Mouse (Mus musculus) intestine, embryonic 16.5 days (tissue): ENCODE data around the gene Vdr. TPM values are rescaled to one million over a fixed set of nuclear protein-coding genes. Genes with fewer than 3 reads are reported as not detected.

ENCODE experiments used
- ATAC-seq: fragments of 200-750 bp; cut with Nextera tagmentation; 2 replicates; pipeline ENCODE4 v1.8.0; 2017; ENCODE audit warnings: moderate TSS enrichment, moderate library complexity
- H3K27ac ChIP-seq: fragments of 300-500 bp; sonication (generic); 2 replicates; pipeline ENCODE4 v1.5.1; 2014; ENCODE audit warnings: mild to moderate bottlenecking, low read length
- H3K27me3 ChIP-seq: fragments of 300-500 bp; sonication (generic); replicated peaks from 2 replicates; pipeline ENCODE4 v1.6.1; 2014; ENCODE audit warnings: low read length, control low read depth, mixed read lengths; ENCODE audit not compliant: control insufficient read depth, insufficient read depth
- H3K36me3 ChIP-seq: fragments of 300-500 bp; sonication (generic); 2 replicates; pipeline ENCODE4 v1.6.1; 2014; ENCODE audit warnings: low read length, control low read depth; ENCODE audit not compliant: control insufficient read depth, insufficient read depth
- H3K4me1 ChIP-seq: fragments of 300-500 bp; sonication (generic); 2 replicates; pipeline ENCODE4 v1.6.1; 2014; ENCODE audit warnings: low read length, control low read depth, mixed read lengths; ENCODE audit not compliant: control insufficient read depth, insufficient read depth
- H3K4me2 ChIP-seq: fragments of 300-500 bp; sonication (generic); 2 replicates; pipeline ENCODE4 v1.6.1; 2014; ENCODE audit warnings: low read depth, low read length, control low read depth
- H3K4me3 ChIP-seq: fragments of 300-500 bp; sonication (generic); 2 replicates; pipeline ENCODE4 v1.5.1; 2014; ENCODE audit warnings: mild to moderate bottlenecking, low read length
- H3K9ac ChIP-seq: fragments of 300-500 bp; sonication (generic); 2 replicates; pipeline ENCODE4 v1.6.1; 2014; ENCODE audit warnings: low read depth, low read length
- H3K9me3 ChIP-seq: fragments of 300-500 bp; sonication (generic); 2 replicates; pipeline ENCODE4 v1.6.1; 2016; ENCODE audit warnings: low read length, control low read depth; ENCODE audit not compliant: control insufficient read depth
- WGBS: fragments of 180-500 bp; shearing (Covaris S2); extraction: QIAGEN DNeasy Blood & Tissue Kit; methylation state at CpG from one replicate; pipeline ENCODE4 v1.1.7; 2014; 5-methylcytosine and 5-hydroxymethylcytosine counted together
- polyA plus RNA-seq: library from polyadenylated mRNA; unstranded; fragments of >200 nt; fragmentation: Nextera tagmentation; extraction: Ambion mirVana; gene quantifications from 2 replicates; pipeline ENCODE4 v1.2.1, GENCODE M21; 2015

Vdr gene
- 2.4 TPM in 2 replicates for polyA plus RNA-seq

DNA sequence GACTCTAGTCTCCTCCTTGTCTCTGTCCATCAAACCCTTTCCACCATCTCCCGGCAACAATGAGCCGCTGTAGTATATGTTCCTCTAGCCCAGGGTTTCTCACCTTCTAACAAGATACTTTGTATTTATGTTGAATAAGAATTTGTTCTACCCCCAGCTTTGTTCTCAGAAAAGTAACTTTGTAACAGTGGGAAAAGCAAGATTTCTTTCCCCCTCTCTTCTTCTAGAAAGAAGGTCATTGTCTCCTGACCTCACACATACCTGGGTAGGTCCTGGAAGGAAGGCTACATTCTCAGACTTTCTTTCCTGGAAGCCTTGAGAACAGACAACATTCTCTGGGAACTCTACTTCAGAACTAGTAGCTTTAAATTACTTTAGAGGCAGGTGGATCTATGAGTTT is at the start of gene Vdr:
Vdr (minus strand) TSS at position 101 of the 400 bp plus-strand sequence.
- H3K4me3 ChIP-seq = no peak within 1 kb of the TSS
- H3K4me1 ChIP-seq = peaks cover 24% of the 10 kb centered on the region
- no peak within 1 kb of the TSS for H3K9ac ChIP-seq
- no peak within 1 kb of the TSS for H3K4me2 ChIP-seq
- H3K9me3 ChIP-seq = no peaks in the 10 kb centered on the region
- ATAC-seq = no peak
- no peak within 1 kb of the TSS for H3K27ac ChIP-seq
- no peaks in the 10 kb centered on the region for H3K36me3 ChIP-seq
- H3K27me3 ChIP-seq = 0 out of 2 replicates have a peak, but pooled peaks cover 3% of the 10 kb centered on the region
- 96% methylated on average over 2 of the region's 2 CpGs for WGBS

DNA sequence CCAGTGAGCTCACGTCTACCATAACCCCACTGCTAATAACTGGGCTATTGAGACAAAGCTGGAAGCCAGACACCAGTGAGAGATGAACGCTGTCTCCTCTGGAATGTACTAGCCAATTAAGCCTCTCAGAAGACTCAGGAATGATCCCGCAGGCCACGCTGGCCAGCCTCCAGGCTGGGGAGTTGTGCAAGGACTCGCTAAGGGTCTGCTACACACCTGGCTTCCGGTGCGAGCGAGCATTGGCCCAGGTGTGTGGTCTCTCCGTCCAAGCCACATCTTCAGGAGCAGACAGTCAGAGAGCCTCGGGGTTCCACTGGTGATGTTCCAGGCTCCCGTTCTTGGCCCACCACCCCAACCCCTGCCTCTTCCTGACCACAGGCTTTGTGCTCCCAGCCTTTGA is 46.0 kb upstream of the Vdr start:
- Histone ChIP-seq H3K4me2 (no peak overlapping the region), H3K4me3 (no peak overlapping the region), H3K27me3 (no peaks in the 10 kb centered on the region), H3K27ac (no peak overlapping the region), H3K36me3 (no peaks in the 10 kb centered on the region), H3K4me1 (0 out of 2 replicates have a peak, but pooled peaks cover 4% of the 10 kb centered on the region), H3K9me3 (no peaks in the 10 kb centered on the region), H3K9ac (no peak overlapping the region)
- ATAC-seq = no peak; the same call in 1 of the 2 replicates
- WGBS = 60% methylated on average over 11 of the region's 11 CpGs

DNA sequence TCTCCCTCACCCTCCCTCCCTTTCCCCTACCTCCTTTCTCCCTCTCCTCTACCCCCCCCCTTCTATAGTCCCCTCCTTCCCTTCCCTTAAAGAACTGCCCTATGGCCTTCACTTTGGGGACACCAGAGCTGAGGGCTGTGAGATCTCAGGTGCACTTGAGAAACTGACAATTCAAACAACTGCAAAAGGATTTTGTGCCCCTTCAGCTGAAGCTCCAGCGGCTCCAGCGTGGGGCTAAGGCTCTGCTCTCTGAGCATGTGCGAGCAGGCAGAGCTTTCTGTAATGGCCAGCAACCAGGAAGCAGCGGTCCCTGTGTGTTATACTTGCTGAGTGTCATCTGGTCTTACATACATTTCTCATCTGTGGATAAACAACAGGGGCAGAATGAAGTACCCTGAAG is 45.3 kb upstream of the Vdr start:
- Histone ChIP-seq H3K9ac (no peak overlapping the region), H3K4me3 (no peak overlapping the region), H3K36me3 (no peaks in the 10 kb centered on the region), H3K9me3 (no peaks in the 10 kb centered on the region), H3K4me1 (0 out of 2 replicates have a peak, but pooled peaks cover 4% of the 10 kb centered on the region), H3K4me2 (no peak overlapping the region), H3K27me3 (no peaks in the 10 kb centered on the region), H3K27ac (no peak overlapping the region)
- no peak; the same call in 1 of the 2 replicates for ATAC-seq
- 13% methylated on average over 4 of the region's 4 CpGs for WGBS

DNA sequence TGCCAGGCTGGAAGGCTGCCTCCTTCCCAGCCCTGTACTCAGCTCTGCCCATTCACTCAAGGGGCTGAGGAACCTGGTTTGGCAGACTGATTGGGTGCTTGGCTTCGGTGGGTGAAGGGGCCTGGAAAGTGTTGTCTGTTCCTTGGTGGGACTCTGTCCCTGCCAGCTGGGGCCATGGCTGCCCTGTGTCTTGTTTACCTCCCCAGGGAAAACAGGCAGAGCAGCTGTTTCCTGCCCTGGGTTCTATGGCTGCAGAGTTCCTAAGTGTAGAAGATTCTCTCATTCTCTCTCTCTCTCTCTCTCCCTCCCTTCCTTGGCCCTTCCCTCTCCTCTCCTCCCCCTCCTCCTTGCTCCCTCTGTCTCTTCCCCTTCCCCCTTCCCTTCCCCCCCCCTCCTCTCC is 44.9 kb upstream of the Vdr start:
- Histone ChIP-seq H3K9ac (0 out of 2 replicates have a peak overlapping the region, but pooled peaks have one; percentile 24), H3K9me3 (no peaks in the 10 kb centered on the region), H3K4me2 (no peak overlapping the region), H3K4me3 (no peak overlapping the region), H3K27ac (no peak overlapping the region), H3K36me3 (no peaks in the 10 kb centered on the region), H3K4me1 (0 out of 2 replicates have a peak, but pooled peaks cover 4% of the 10 kb centered on the region), H3K27me3 (no peaks in the 10 kb centered on the region)
- WGBS = 53% methylated on average over 1 of the region's 1 CpGs
- ATAC-seq = peak; percentile 19; the same call in 1 of the 2 replicates

DNA sequence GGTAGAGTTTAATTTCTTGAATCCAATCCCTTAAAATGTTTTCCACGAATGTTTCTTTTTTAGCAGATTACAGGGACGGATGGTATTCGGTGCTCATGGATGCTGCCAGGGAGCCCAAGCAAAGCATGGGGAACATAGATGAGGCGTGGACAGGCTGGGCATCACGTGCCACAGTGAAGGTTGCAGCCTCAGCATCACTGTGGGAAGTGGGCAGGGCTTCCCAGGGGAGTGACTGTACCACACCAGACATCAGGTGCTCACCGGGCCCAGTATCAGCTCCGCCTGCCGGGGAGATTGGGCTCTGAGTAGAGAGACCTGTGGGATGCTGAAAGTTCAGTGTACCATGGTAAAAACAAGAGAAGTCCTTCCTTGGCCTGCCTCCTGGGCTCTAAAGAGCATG is 44.2 kb upstream of the Vdr start:
- Histone ChIP-seq H3K4me3 (no peak overlapping the region), H3K4me2 (no peak overlapping the region), H3K27ac (no peak overlapping the region), H3K36me3 (no peaks in the 10 kb centered on the region), H3K9me3 (no peaks in the 10 kb centered on the region), H3K9ac (no peak overlapping the region), H3K27me3 (no peaks in the 10 kb centered on the region), H3K4me1 (0 out of 2 replicates have a peak, but pooled peaks cover 4% of the 10 kb centered on the region)
- 77% methylated on average over 8 of the region's 8 CpGs for WGBS
- ATAC-seq = no peak

DNA sequence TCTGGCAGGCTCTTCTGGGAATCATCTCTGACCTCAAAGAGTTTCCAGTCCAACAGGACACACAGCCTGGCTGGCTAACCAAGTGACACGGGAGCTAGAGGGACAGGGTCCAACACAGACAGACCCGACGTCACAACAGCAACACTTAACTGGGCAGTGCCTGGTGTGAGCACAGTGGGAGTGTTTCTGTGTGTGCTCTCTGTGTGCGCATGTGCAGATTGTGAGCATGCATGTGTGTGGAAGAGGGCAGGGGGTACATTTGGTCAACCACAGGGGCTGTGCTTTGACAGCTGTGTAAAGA is 42.4 kb upstream of the Vdr start:
- 69% methylated on average over 4 of the region's 4 CpGs for WGBS
- 0 out of 2 replicates have a peak, but pooled peaks have one; percentile 20 for ATAC-seq

DNA sequence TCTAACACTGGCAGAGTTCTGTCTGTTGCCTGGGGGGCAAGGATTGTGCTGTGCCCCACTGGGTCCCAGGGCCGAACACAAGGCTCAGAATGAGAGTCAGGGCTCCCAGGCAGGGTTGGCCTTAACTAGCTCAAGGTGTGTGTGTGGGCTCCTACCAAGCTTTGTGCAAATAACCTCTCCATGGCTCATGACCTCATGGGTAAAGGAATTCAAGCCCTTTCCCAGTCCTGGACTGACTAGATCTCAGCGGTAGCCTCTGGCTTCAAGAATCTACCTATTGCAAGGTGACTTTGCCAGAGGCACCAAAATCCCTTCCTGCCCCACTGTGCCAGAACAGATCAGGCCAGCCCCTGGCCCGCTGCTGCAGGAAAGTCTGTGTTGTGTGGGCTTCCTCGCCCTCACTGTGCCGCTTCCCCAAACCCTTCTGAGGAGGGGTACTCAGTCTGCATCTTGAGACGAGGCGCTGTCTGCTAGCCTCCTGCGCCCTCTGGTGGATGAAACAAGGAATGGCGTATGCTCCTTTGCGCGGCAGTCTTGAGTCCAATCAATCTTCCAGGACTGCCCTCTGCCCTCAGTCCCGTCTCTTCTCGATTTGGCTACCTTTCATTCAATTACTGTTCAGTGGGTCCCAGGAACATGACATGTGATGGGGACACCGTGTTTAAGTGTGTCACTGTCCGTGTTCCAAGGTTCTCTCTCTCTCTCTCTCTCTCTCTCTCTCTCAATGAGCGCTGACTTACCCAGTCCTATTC is 41.9 kb upstream of the Vdr start:
- Histone ChIP-seq H3K9me3 (no peaks in the 10 kb centered on the region), H3K27ac (no peak overlapping the region), H3K36me3 (no peaks in the 10 kb centered on the region), H3K27me3 (no peaks in the 10 kb centered on the region), H3K9ac (0 out of 2 replicates have a peak overlapping the region, but pooled peaks have one; percentile 24), H3K4me3 (no peak overlapping the region), H3K4me1 (0 out of 2 replicates have a peak, but pooled peaks cover 4% of the 10 kb centered on the region), H3K4me2 (no peak overlapping the region)
- 0 out of 2 replicates have a peak, but pooled peaks have one; percentile 17 for ATAC-seq
- 15% methylated on average over 16 of the region's 16 CpGs for WGBS

More for the DNA sequence above, 42.4 kb upstream of the Vdr start:
- no peak overlapping the region for H3K4me2 ChIP-seq
- H3K9me3 ChIP-seq = no peaks in the 10 kb centered on the region
- no peaks in the 10 kb centered on the region for H3K36me3 ChIP-seq
- no peak overlapping the region for H3K27ac ChIP-seq
- 0 out of 2 replicates have a peak, but pooled peaks cover 4% of the 10 kb centered on the region for H3K4me1 ChIP-seq
- H3K27me3 ChIP-seq = no peaks in the 10 kb centered on the region
- no peak overlapping the region for H3K4me3 ChIP-seq
- H3K9ac ChIP-seq = no peak overlapping the region

DNA sequence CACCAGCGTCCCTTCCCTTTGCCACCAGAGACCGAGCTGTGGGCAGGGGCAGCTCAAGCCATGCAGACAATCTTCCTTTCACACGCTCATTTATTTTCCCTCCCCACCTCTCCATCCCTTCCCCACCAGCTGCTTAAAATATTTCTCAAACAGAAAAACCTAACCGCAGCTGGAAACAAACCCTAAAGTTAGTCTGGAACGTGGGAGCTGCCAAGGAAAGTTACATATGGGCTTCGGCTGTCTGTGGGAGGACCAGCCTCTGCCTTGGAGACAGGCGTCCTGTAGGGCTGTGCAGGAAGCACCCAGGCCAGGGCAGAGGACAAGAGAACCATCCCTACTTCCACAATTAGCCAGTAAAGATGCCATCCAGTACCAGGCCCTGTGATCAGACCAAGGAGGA is 39.8 kb upstream of the Vdr start:
- Histone ChIP-seq H3K4me1 (peaks cover 4% of the 10 kb centered on the region), H3K27ac (no peak overlapping the region), H3K27me3 (no peaks in the 10 kb centered on the region), H3K9ac (no peak overlapping the region), H3K4me2 (no peak overlapping the region), H3K9me3 (no peaks in the 10 kb centered on the region), H3K36me3 (no peaks in the 10 kb centered on the region), H3K4me3 (no peak overlapping the region)
- WGBS = 60% methylated on average over 7 of the region's 7 CpGs
- no peak for ATAC-seq

DNA sequence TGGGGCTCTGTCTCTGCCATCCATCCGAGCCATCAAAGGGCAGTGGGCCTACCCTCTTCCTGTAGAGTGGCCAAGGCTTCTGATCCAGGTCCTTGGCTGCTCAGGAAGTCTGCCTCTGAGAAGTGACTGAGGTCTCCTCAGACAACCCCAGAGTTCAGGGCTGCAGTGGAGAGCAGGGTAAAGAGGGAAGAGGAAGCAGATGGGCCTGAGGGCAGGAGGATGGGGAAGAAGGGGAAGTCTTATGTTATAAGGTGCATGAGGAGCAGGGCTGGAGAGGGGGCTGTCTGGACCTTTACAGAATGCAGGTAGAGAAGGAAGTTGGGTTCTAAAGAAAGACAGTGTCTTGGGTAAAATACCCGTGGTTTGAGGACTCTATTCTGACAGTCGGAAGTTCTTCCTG is 39.3 kb upstream of the Vdr start:
- Histone ChIP-seq H3K36me3 (no peaks in the 10 kb centered on the region), H3K4me2 (no peak overlapping the region), H3K27ac (no peak overlapping the region), H3K9me3 (no peaks in the 10 kb centered on the region), H3K4me1 (peaks cover 6% of the 10 kb centered on the region), H3K27me3 (no peaks in the 10 kb centered on the region), H3K9ac (no peak overlapping the region), H3K4me3 (no peak overlapping the region)
- 55% methylated on average over 3 of the region's 3 CpGs for WGBS
- no peak for ATAC-seq
